Mouse (Mus musculus) limb, embryonic 12.5 days (tissue): ENCODE data around the gene Lmf1. TPM values are rescaled to one million over a fixed set of nuclear protein-coding genes. Genes with fewer than 3 reads are reported as not detected.

ENCODE experiments used
- ATAC-seq: fragments of 200-750 bp; cut with Nextera tagmentation; 2 replicates; pipeline ENCODE4 v1.8.0; 2017; ENCODE audit warnings: low read depth, moderate TSS enrichment; ENCODE audit not compliant: insufficient number of reproducible peaks, insufficient read depth, low FRiP score, low TSS enrichment
- H3K27ac ChIP-seq: fragments of 300-500 bp; sonication (generic); 2 replicates; pipeline ENCODE4 v1.5.1; 2016; ENCODE audit warnings: mild to moderate bottlenecking, moderate library complexity
- H3K27me3 ChIP-seq: fragments of 300-500 bp; sonication (generic); 2 replicates; pipeline ENCODE4 v1.6.1; 2016; ENCODE audit warnings: mild to moderate bottlenecking, moderate library complexity
- H3K36me3 ChIP-seq: fragments of 300-500 bp; sonication (generic); 2 replicates; pipeline ENCODE4 v1.6.1; 2016; ENCODE audit warnings: mild to moderate bottlenecking, moderate library complexity
- H3K4me1 ChIP-seq: fragments of 300-500 bp; sonication (generic); replicated peaks from 2 replicates; pipeline ENCODE4 v1.6.1; 2016
- H3K4me2 ChIP-seq: fragments of 300-500 bp; sonication (generic); 2 replicates; pipeline ENCODE4 v1.6.1; 2016; ENCODE audit warnings: mild to moderate bottlenecking, moderate library complexity
- H3K4me3 ChIP-seq: fragments of 300-500 bp; sonication (generic); replicated peaks from 2 replicates; pipeline ENCODE4 v1.5.1; 2016; ENCODE audit warnings: mild to moderate bottlenecking
- H3K9ac ChIP-seq: fragments of 300-500 bp; sonication (generic); replicated peaks from 2 replicates; pipeline ENCODE4 v1.6.1; 2016; ENCODE audit warnings: mild to moderate bottlenecking, moderate library complexity
- H3K9me3 ChIP-seq: fragments of 300-500 bp; sonication (generic); 2 replicates; pipeline ENCODE4 v1.6.1; 2016; ENCODE audit warnings: mild to moderate bottlenecking, moderate library complexity
- WGBS: fragments of 180-500 bp; shearing (Covaris S2); methylation state at CpG from one replicate; pipeline ENCODE4 v1.1.7; 2016; 5-methylcytosine and 5-hydroxymethylcytosine counted together
- polyA plus RNA-seq: library from polyadenylated mRNA; unstranded; fragments of >200 nt; fragmentation: Nextera tagmentation; extraction: Ambion mirVana; gene quantifications from 2 replicates; pipeline ENCODE4 v1.2.1, GENCODE M21; 2016

Gene Lmf1
- polyA plus RNA-seq, 1 experiment from 2014 or later: 28.9 TPM

DNA sequence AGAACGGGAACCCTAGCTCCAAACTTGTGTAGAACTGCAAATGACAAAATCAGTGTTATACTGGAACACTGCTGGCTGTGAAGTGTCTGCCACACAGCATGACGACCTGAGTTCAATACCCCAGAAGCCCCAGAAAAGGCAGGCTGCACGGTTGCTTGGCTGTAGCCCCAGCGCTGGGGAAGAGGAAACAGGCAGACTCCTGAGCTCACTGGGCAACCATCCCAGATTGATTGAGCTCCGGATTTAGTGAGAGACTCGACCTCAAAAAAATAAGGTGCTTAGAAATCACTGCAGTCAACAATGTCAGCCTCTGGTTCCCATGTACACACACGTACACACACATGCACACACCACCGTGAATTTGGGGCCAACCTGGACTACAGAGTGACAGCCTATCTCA lies 87.0 kb downstream of the Lmf1 start:
- 83% methylated on average over 8 of the region's 8 CpGs for WGBS
- H3K4me3 ChIP-seq: no peak overlapping the region
- H3K4me1 ChIP-seq: peaks cover 16% of the 10 kb centered on the region
- H3K9ac ChIP-seq: no peak overlapping the region
- peaks cover 4% of the 10 kb centered on the region; the same call in 1 of the 2 replicates for H3K27me3 ChIP-seq
- no peaks in the 10 kb centered on the region for H3K9me3 ChIP-seq
- no peak overlapping the region for H3K27ac ChIP-seq
- no peak overlapping the region for H3K4me2 ChIP-seq
- no peak for ATAC-seq
- peaks cover 3% of the 10 kb centered on the region for H3K36me3 ChIP-seq

DNA sequence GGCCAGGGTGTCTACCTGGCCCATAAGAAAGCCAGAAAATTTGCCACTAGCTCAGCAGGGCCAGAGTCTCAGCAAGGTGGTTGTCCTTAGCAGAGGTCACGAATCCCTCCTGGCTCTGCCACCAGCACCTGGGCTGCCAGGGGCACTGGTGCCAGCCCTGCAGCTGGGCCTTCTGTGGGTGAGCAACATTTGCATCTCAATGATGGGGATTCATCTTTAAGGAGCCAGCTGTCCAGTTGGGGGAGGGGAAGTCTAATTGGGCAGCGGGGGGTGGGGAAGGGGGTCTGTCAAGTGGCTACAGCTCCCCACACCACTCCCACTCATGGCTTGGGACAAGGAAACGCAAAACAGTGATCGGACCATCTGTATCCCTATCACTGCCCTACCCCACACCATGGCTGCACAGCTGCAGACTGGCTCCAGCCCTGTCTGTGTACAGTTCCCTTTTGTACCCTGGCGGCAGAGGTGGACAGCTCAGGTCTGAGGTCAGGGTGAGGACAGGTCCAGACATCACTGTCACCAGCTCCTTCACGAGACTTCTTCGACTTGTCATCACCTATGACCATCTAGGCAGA lies 89.7 kb downstream of the Lmf1 start:
- no peak overlapping the region for H3K27ac ChIP-seq
- no peak for ATAC-seq
- no peaks in the 10 kb centered on the region for H3K36me3 ChIP-seq
- 89% methylated on average over 7 of the region's 7 CpGs for WGBS
- peaks cover 7% of the 10 kb centered on the region for H3K4me1 ChIP-seq
- no peak overlapping the region for H3K4me3 ChIP-seq
- H3K9me3 ChIP-seq: no peaks in the 10 kb centered on the region
- H3K9ac ChIP-seq: no peak overlapping the region
- no peak overlapping the region for H3K4me2 ChIP-seq
- H3K27me3 ChIP-seq: no peaks in the 10 kb centered on the region; the same call in 1 of the 2 replicates

GRCm38 (mm10) chr17:25672982-25673381 lies 94.1 kb downstream of the Lmf1 start:
- no peak for ATAC-seq
- Histone ChIP-seq H3K9ac (no peak overlapping the region), H3K4me2 (no peak overlapping the region), H3K27ac (no peak overlapping the region), H3K27me3 (no peaks in the 10 kb centered on the region; the same call in 1 of the 2 replicates), H3K4me3 (no peak overlapping the region), H3K9me3 (peaks cover 13% of the 10 kb centered on the region), H3K4me1 (0 out of 2 replicates have a peak, but pooled peaks cover 4% of the 10 kb centered on the region), H3K36me3 (no peaks in the 10 kb centered on the region)

- Histone ChIP-seq H3K4me1 (no peaks in the 10 kb centered on the region), H3K27ac (no peak overlapping the region), H3K9ac (no peak overlapping the region), H3K4me2 (no peak overlapping the region), H3K4me3 (no peak overlapping the region), H3K27me3 (peaks cover 17% of the 10 kb centered on the region), H3K9me3 (peaks cover 13% of the 10 kb centered on the region), H3K36me3 (no peaks in the 10 kb centered on the region)
- WGBS: 58% methylated on average over 6 of the region's 6 CpGs
- ATAC-seq: no peak
Observed at GRCm38 (mm10) chr17:25677969-25678368, 99.1 kb downstream of the Lmf1 start.

DNA sequence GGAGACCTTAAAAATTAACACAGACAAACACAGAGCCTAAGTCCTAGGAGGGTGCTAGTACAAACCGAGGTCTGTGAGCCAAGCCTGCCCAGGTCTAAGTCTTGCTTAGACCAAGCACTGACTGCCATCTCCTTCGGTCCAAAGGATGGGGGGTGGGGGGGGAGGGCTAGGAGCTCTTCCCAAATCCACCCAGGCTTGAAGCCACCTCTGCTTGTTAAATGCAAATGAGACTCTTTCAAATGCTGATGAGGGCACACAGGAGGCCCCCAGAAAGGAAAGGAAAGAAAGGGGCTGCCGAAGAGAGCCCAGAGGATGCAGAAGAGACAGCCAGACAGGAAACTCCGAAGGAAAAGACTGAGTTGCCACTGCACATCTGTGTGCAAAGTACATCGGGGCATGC lies 100.9 kb downstream of the Lmf1 start:
- H3K4me3 ChIP-seq: no peak overlapping the region

GRCm38 (mm10) chr17:25681636-25682035 lies 102.8 kb downstream of the Lmf1 start:
- no peak for ATAC-seq
- no peak overlapping the region for H3K27ac ChIP-seq
- H3K9ac ChIP-seq: no peak overlapping the region
- no peak overlapping the region for H3K4me3 ChIP-seq
- no peak overlapping the region for H3K4me2 ChIP-seq
- WGBS: 86% methylated on average over 4 of the region's 4 CpGs
- peaks cover 26% of the 10 kb centered on the region for H3K27me3 ChIP-seq
- no peaks in the 10 kb centered on the region for H3K36me3 ChIP-seq
- peaks cover 5% of the 10 kb centered on the region; the same call in 1 of the 2 replicates for H3K4me1 ChIP-seq
- no peaks in the 10 kb centered on the region for H3K9me3 ChIP-seq

More for the DNA sequence above, 100.9 kb downstream of the Lmf1 start:
- peaks cover 24% of the 10 kb centered on the region for H3K27me3 ChIP-seq
- no peak overlapping the region for H3K4me2 ChIP-seq
- H3K9me3 ChIP-seq: peaks cover 13% of the 10 kb centered on the region
- no peak overlapping the region for H3K27ac ChIP-seq
- 0 out of 2 replicates have a peak overlapping the region, but pooled peaks have one; percentile 23 for H3K9ac ChIP-seq
- ATAC-seq: no peak
- WGBS: 12% methylated on average over 5 of the region's 5 CpGs
- no peaks in the 10 kb centered on the region for H3K4me1 ChIP-seq
- no peaks in the 10 kb centered on the region for H3K36me3 ChIP-seq

DNA sequence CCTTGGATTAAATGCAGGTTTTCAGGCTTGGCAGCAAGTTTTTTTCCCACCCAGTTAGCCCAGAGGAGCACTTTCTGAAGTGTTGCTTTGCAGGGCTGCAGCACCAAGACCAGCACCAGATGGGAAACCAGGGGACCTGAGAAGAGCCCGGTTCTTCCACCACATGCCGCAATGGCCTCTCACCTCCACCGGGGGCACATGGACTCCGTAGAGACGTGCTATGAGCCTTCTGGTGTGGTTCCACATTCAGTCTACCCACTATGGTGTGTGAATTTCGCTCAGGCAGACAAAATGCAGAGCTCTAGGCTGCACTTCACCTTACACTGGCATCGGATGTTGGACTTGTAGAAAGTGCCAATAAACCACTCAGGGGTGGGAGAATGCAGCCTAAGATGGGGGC lies 107.4 kb downstream of the Lmf1 start:
- H3K36me3 ChIP-seq: no peaks in the 10 kb centered on the region
- no peak overlapping the region for H3K4me2 ChIP-seq
- peaks cover 19% of the 10 kb centered on the region for H3K4me1 ChIP-seq
- H3K4me3 ChIP-seq: no peak overlapping the region
- no peak for ATAC-seq
- no peak overlapping the region for H3K9ac ChIP-seq
- no peaks in the 10 kb centered on the region for H3K9me3 ChIP-seq
- WGBS: 39% methylated on average over 7 of the region's 7 CpGs
- H3K27me3 ChIP-seq: peaks cover 17% of the 10 kb centered on the region
- H3K27ac ChIP-seq: no peak overlapping the region

GRCm38 (mm10) chr17:25688922-25689321 lies 110.0 kb downstream of the Lmf1 start:
- Histone ChIP-seq H3K4me2 (no peak overlapping the region), H3K36me3 (no peaks in the 10 kb centered on the region), H3K27me3 (peaks cover 17% of the 10 kb centered on the region), H3K9me3 (no peaks in the 10 kb centered on the region), H3K4me3 (no peak overlapping the region), H3K4me1 (peaks cover 19% of the 10 kb centered on the region), H3K27ac (no peak overlapping the region), H3K9ac (no peak overlapping the region)
- no peak for ATAC-seq
- 81% methylated on average over 4 of the region's 4 CpGs for WGBS

DNA sequence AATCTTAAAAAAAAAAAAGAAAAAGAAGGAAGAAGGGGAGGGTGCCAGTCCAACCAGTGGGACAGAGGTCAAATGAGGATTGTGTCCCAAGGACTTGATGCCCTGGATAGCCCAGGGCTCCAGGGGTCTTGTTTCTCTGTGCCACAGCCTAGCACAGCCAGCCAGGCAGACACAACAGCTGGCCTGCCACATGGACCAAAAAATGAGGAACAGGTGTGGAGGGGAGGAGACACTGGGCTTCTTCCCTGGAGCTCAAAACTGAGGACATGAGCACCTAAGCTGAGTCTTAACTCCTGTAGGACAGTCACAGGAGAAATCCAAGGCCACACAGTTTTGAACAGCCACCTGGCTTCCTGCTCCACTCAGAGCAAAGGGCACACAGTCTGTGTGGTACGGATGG lies 117.4 kb downstream of the Lmf1 start:
- Histone ChIP-seq H3K4me1 (peaks cover 7% of the 10 kb centered on the region), H3K9me3 (no peaks in the 10 kb centered on the region), H3K4me2 (no peak overlapping the region), H3K4me3 (no peak overlapping the region), H3K36me3 (no peaks in the 10 kb centered on the region), H3K27ac (no peak overlapping the region), H3K9ac (no peak overlapping the region), H3K27me3 (no peaks in the 10 kb centered on the region; the same call in 1 of the 2 replicates)
- 28% methylated on average over 1 of the region's 1 CpGs for WGBS
- ATAC-seq: no peak

DNA sequence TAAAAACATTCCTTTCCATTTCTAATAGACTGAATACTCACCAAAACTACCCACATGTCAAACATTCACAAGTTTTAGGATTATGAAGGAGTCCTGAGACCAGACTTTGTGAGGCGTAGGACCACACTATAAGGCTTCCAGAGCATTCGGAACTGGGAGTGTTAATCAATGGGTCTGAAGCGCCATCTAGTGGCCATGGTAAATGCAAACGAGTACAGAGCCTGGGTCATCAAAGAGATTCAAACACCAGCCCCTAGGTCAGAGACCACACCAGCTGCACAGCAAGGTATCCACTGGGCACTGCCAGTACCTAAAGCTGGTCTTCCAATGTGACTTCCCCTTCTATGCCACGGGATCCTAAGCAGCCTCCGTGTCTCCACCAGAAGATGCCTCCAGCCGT lies 119.6 kb downstream of the Lmf1 start:
- Histone ChIP-seq H3K36me3 (no peaks in the 10 kb centered on the region), H3K9me3 (no peaks in the 10 kb centered on the region), H3K4me2 (no peak overlapping the region), H3K4me1 (peaks cover 7% of the 10 kb centered on the region), H3K9ac (no peak overlapping the region), H3K27ac (no peak overlapping the region), H3K27me3 (no peaks in the 10 kb centered on the region; the same call in 1 of the 2 replicates), H3K4me3 (no peak overlapping the region)
- WGBS: 12% methylated on average over 7 of the region's 7 CpGs
- 0 out of 2 replicates have a peak, but pooled peaks have one; percentile 70 for ATAC-seq

DNA sequence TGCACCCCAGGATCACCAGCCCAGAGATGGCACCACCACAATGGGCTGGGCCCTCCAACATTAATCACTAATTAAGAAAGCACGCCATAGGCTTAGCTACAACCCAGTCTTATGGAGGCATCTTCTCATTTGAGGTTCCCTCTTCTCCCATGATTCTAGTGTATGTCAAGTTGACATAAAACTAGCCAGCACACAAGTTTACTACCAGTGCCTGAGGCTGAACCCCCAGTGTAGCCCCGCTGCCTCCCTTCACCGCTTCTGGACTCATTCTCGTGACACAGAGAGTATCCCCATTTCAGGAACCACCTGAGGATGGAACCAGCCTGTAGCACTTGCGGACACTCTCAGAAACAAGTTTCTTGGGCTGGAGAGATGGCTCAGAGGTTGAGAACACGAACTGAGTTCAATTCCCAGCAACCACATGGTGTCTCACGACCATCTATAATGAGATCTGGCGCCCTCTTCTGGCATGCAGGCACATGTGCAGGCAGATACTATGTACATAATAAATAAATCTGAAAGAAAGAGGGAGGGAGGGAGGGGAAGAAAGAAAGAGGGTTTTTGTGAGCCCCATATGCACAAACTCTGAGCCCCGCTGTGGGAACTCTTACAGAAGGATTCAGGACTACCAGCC lies 122.1 kb downstream of the Lmf1 start:
- Histone ChIP-seq H3K9ac (no peak overlapping the region), H3K36me3 (no peaks in the 10 kb centered on the region), H3K27ac (no peak overlapping the region), H3K4me1 (peaks cover 7% of the 10 kb centered on the region), H3K27me3 (no peaks in the 10 kb centered on the region; the same call in 1 of the 2 replicates), H3K9me3 (no peaks in the 10 kb centered on the region), H3K4me2 (no peak overlapping the region), H3K4me3 (no peak overlapping the region)
- WGBS: 58% methylated on average over 9 of the region's 9 CpGs
- no peak for ATAC-seq

DNA sequence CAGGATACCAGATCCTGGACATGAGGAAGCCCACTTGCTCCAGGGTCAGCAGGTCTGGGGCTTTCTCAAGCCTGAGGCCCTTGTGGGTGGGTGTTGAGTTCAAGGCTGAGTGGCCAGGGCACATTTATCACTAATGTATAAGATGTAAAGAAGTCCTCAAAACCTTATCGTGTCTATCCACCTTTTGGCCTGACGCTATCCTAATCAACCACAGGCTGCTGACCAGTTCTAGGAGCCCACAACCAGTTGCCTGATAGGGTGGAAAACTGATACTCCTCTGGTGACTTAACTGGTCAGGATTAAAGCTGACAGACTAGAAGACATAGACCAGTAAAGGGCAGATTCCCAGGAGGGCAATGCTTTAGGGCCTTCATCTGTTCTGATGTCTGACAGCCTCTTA lies 131.1 kb downstream of the Lmf1 start:
- 87% methylated on average over 2 of the region's 2 CpGs for WGBS
- no peak for ATAC-seq

More for the DNA sequence above, 131.1 kb downstream of the Lmf1 start:
- Histone ChIP-seq H3K27ac (no peak overlapping the region), H3K4me3 (no peak overlapping the region), H3K27me3 (peaks cover 14% of the 10 kb centered on the region), H3K9me3 (peaks cover 8% of the 10 kb centered on the region; the same call in 1 of the 2 replicates), H3K4me1 (no peaks in the 10 kb centered on the region), H3K36me3 (no peaks in the 10 kb centered on the region), H3K4me2 (no peak overlapping the region), H3K9ac (no peak overlapping the region)
